Mouse (Mus musculus) embryonic fibroblast, embryonic 13.5 days (primary cell): ENCODE data around the gene Gm128.

Source experiments
- CTCF ChIP-seq: IDR thresholded peaks from 2 replicates; pipeline ENCODE4 v1.5.1; 2011; ENCODE audit warnings: mild to moderate bottlenecking, control low read depth, low read length, moderate library complexity, borderline replicate concordance; ENCODE audit not compliant: insufficient read depth
- POLR2A ChIP-seq: IDR thresholded peaks from 2 replicates; pipeline ENCODE4 v1.6.1; 2011; ENCODE audit warnings: low read depth, mild to moderate bottlenecking, control low read depth, low read length, moderate library complexity

DNA sequence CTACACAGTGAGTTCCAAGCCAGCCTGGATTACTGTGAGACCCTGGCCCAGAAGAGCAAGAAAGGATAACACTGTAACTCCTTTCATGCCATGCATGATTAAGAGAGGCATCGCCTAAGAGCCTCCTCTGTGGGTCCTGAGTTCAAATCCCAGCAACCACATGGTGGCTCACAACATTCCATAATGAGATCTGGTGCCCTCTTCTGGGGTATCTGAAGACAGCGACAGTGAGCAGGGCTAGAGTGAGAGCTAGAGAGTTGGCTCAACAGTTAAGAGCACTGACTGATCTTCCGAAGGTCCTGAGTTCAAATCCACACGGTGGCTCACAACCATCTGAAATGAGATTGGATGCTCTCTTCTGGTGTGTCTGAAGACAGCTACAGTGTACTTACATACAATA is 33.1 kb upstream of the Gm128 start:
- TF ChIP-seq CTCF = no peak
- TF ChIP-seq POLR2A = no peak
